Mouse (Mus musculus) bone marrow, adult 2 months (tissue): ENCODE data around the gene Rpl18.

Experiments used
- CTCF ChIP-seq: fragments of 200-500 bp; IDR thresholded peaks from 2 replicates; pipeline ENCODE4 v1.5.1; 2011; ENCODE audit warnings: low read length, control low read depth; ENCODE audit not compliant: control insufficient read depth, insufficient read depth
- POLR2A ChIP-seq: fragments of 200-500 bp; IDR thresholded peaks from 2 replicates; pipeline ENCODE4 v1.6.1; 2011; ENCODE audit warnings: low read depth, mild to moderate bottlenecking, control low read depth, low read length, borderline replicate concordance; ENCODE audit not compliant: control insufficient read depth

DNA sequence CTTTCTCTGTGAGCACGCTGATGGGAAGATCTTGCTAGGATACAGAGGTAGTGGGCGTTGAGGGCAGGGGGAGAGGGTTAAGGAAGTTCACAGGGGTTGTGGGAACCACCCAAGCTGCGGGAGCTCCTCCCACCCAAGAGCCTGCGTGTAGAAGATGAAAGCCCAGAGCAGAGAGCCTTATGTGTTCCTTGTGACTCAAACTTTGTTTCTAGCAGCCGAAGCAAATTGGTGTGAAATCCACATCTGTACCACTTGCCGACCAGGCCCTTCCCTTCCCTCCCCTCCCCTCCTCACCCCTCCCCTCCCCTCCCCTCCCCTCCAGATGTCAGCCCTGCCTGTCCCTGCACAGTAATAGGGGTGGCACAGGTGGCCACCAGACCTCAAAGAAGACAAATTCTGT, 20.2 kb upstream of the Rpl18 start:
- no peak for TF ChIP-seq CTCF
- TF ChIP-seq POLR2A = no peak
